Mouse (Mus musculus) lung, adult 10 weeks (tissue): ENCODE results near the gene Gstm5. TPM values are rescaled to one million over a fixed set of nuclear protein-coding genes. Genes with fewer than 3 reads are reported as not detected.

Experiments
- polyA plus RNA-seq: library from polyadenylated mRNA; stranded (reverse); fragments of 350-450 nt; fragmentation: Illumina TruSeq; extraction: RNeasy Lipid Tissue Mini Kit (QIAGEN cat#74804); gene quantifications from one replicate; pipeline ENCODE4 v1.2.3, GENCODE M21; 2014; ENCODE audit warnings: low read depth, low replicate concordance; ENCODE audit not compliant: insufficient read depth

The Gstm5 gene
- 28.6 TPM for polyA plus RNA-seq

DNA sequence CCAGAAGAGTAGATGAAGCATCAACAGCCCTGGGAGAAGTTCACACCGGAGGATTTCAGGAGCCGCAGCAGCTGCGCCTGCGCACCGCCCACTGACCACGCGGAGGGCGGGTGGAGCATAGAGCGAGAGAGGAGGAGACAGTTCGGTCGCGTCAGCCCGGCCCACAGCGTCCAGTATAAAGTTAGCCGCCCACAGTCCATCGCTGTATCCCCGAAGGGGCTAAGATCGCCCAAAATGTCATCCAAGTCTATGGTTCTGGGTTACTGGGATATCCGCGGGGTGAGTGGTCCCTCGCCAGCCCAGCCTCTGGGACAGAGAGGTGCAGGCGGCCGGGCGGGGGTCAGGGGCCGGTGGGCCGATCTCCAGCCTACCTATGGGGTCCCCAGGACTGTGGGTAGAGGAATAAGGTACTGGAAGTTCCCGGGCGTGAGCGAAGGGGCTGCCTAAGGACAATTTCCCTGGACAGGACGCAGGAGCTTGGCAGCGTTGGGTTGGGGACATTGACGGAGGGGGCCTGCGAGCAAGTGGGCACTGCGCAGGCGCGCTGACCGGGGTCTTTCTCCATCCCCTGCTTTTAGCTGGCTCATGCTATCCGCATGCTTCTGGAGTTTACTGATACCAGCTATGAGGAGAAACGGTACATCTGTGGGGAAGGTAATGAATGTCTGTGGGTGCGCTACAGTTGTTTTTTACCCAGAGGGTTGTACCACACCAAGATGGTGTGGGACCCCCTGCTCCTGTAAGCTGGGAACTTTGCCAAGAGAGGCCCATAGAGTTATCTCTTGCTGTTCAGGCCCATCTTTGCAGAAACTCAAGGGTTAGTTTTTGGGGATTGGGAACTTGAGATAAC is at the start of gene Gstm5:
Gene Gstm5, plus strand, starts transcription at position 102 of the 850 bp plus-strand sequence.

DNA sequence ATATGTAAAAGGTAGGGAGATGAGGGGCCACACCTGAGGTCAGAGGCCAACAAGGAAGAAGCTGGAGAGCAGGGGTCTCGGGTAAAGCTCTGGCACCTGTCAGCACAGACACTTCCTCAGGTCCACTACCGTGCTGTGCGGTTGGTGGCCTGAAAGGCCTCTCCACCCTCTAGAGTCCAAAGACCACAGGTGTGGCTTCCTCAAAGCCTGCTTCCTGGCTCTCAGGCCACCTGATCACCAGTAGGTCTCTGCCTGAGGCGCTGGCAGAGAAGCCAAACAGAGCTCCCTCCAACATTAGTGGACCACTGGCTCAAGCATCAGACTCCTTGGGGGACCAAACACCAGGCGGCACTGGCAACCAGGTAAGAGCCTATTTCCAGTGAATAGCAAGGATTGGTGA is 18.6 kb upstream of the Gstm5 start, which contains the start of gene Eps8l3:
Gene Eps8l3, plus strand, starts transcription at position 225 of the 400 bp plus-strand sequence.

DNA sequence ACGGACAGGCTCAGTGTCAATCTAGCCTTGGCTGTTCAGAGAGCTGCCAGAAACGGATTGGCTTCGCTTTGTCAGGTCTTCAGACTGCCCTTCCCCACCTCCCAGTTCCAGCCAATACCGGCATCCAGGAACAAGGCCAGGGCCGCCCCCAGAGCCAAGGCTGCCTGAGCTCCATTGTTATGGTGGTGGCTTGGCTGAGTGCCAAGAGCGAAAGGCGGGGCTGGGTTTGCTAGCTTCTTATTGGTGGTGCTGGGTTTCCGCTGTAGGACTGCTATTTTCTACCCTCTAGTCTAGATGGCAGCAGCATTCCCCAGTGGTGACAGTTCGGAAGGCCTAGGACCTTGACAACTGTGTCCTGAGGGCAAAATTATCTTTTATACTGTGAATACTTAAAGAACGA is 36.0 kb downstream of the Gstm5 start, which contains the start of gene Gstm7:
Gene Gstm7, minus strand, starts transcription at position 148 of the 400 bp plus-strand sequence.

DNA sequence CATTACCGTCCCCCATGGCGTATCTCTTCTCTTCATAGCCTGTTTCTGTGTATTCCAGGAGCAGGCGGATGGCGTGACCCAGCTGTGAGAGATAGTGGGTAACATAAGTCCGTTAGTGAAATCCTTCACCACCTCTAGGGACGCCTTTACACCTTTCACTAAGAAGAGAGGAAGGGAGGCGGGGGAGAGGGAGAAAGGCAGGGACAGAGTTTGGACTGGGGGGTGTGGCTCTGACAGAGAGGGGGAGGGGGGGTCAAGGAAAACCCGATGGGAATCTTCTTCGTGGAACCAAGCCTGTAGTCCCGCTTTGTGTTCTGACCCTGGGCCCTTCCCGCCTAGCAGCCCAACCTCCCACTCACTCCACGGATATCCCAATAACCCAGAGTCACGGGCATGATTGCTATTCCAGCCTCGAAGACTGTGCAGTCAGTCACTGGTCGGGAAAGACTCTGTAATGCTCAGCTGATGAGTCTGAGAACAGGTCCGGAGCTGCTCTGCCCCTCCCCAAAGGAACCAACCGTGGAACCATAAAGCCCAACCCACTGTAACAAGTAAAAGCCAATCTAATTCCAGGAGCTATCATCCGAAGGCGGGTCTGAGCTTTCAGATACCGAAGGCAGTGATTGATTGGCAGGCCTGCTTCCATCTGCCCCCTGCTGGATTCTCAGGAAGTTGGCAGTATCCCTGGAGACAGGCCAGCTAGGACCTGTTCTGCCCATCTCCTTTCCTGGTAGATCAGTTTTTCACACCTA is 47.8 kb downstream of the Gstm5 start, which contains the start of gene Gstm6:
Gene Gstm6, minus strand, starts transcription at position 511 of the 752 bp plus-strand sequence.

Other genes with a start within 250 kb of the Gstm5 start
- gene Ahcyl1, start 199.3 kb upstream of the Gstm5 start, polyA plus RNA-seq, result 30.2 TPM
- 14.3 TPM for gene Csf1, start 135.4 kb upstream of the Gstm5 start, polyA plus RNA-seq
- not detected for gene Eps8l3, start 18.6 kb upstream of the Gstm5 start, polyA plus RNA-seq
- gene Gstm7, start 36.0 kb downstream of the Gstm5 start, polyA plus RNA-seq, result 7.9 TPM
- 5.0 TPM for gene Gstm6, start 47.9 kb downstream of the Gstm5 start, polyA plus RNA-seq
- gene Gstm3, start 73.5 kb downstream of the Gstm5 start, polyA plus RNA-seq, result 0.30 TPM
- gene Gstm2, start 90.6 kb downstream of the Gstm5 start, polyA plus RNA-seq, result 236 TPM
- 591 TPM for gene Gstm1, start 122.2 kb downstream of the Gstm5 start, polyA plus RNA-seq
- gene Gstm4, start 149.1 kb downstream of the Gstm5 start, polyA plus RNA-seq, result 15.8 TPM
- gene Ampd2, start 190.8 kb downstream of the Gstm5 start, polyA plus RNA-seq, result 11.1 TPM
- gene Gnat2, start 197.0 kb downstream of the Gstm5 start, polyA plus RNA-seq, result not detected